Mouse (Mus musculus): ENCODE measurements around the gene Pdpk1. TPM values are rescaled to one million over a fixed set of nuclear protein-coding genes. Genes with fewer than 3 reads are reported as not detected.
"Not testable (repeated sequence)": the region's sequence is repeated elsewhere in the genome, so short reads cannot be mapped to it uniquely, and the experiment has no call there.

Pdpk1 gene
- polyA plus RNA-seq, 1 experiment from 2014 or later = 31.4 TPM

DNA sequence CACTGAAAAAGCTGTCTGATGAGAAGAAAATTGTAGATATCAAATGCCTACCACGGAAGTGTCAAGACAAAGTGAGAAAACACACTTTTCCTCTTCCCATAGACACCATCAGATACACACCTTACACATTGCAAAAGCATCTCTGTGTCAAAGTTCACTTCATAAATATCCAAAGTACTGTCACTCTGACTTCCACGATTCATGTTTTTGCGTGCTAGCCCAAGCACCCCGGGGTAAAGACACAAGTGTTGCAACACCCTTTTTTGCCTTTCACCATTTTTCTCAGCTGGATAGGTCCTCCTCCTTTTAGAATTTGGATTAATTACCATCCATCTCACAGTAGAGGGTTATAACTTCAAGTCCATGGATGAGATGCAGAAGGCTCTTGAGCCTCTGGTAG is 10.8 kb downstream of the Pdpk1 start:
- H3K27ac ChIP-seq = peak overlapping the region; percentile 88; the same call in 1 of the 2 replicates
- no peak for ATAC-seq
- H3K4me3 ChIP-seq = peak overlapping the region; percentile 82
- no peaks in the 10 kb centered on the region for H3K9me3 ChIP-seq (replicated peaks)
- WGBS (ENCODE audit: insufficient replicate concordance) = 83% methylated on average over 4 of the region's 4 CpGs
- H3K27me3 ChIP-seq (replicated peaks) = no peaks in the 10 kb centered on the region
- peaks cover 14% of the 10 kb centered on the region for H3K36me3 ChIP-seq
- peak overlapping the region; percentile 69 for H3K4me2 ChIP-seq
- H3K9ac ChIP-seq = peak overlapping the region; percentile 91
- peaks cover 51% of the 10 kb centered on the region for H3K4me1 ChIP-seq

- Histone ChIP-seq H3K36me3 (peaks cover 14% of the 10 kb centered on the region), H3K9me3 (replicated peaks) (no peaks in the 10 kb centered on the region), H3K4me2 (peak overlapping the region; percentile 69; the same call in 1 of the 2 replicates), H3K4me3 (no peak overlapping the region), H3K4me1 (peaks cover 58% of the 10 kb centered on the region), H3K27ac (no peak overlapping the region), H3K9ac (no peak overlapping the region), H3K27me3 (replicated peaks) (no peaks in the 10 kb centered on the region)
- WGBS (ENCODE audit: insufficient replicate concordance) = 77% methylated on average over 3 of the region's 3 CpGs
- no peak for ATAC-seq
These were observed 11.5 kb downstream of the Pdpk1 start for GRCm38 (mm10) chr17:24139256-24139655.

DNA sequence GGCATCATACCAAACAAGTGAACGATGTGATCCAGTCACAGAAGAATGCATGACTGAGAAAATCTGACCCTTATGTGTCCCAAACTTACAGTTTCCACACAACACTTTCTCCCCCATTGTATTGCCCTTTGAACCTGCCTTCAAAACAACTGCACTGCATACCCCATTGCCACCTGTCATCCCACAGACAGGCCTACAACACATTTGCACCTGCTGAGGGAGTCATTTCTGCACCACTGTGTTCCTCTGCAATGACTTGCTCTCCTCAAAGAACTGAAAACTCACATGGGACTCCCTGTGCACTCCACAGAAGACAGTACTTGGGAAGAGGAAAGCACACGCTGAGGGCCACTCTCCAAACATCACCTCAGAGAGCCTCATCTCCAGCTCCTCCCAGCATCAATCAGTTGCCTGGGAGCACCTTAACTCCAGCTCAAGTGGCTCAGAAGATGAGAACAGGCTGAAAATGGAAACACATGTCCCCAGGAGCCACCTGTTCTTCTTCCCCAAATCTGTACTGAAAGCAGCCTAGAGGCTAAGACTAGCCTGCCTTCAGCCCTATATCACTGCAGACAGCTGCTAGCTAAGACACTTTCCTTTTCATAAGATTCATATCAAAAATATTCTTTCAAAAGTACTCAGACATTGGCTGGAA is 13.4 kb downstream of the Pdpk1 start:
- no peak overlapping the region for H3K9ac ChIP-seq
- no peaks in the 10 kb centered on the region for H3K9me3 ChIP-seq (replicated peaks)
- H3K4me2 ChIP-seq = no peak overlapping the region
- H3K4me1 ChIP-seq = peaks cover 63% of the 10 kb centered on the region
- WGBS (ENCODE audit: insufficient replicate concordance) = 81% methylated on average over 2 of the region's 2 CpGs
- no peak overlapping the region for H3K4me3 ChIP-seq
- peaks cover 22% of the 10 kb centered on the region for H3K36me3 ChIP-seq
- H3K27ac ChIP-seq = no peak overlapping the region
- no peak for ATAC-seq
- H3K27me3 ChIP-seq (replicated peaks) = no peaks in the 10 kb centered on the region

DNA sequence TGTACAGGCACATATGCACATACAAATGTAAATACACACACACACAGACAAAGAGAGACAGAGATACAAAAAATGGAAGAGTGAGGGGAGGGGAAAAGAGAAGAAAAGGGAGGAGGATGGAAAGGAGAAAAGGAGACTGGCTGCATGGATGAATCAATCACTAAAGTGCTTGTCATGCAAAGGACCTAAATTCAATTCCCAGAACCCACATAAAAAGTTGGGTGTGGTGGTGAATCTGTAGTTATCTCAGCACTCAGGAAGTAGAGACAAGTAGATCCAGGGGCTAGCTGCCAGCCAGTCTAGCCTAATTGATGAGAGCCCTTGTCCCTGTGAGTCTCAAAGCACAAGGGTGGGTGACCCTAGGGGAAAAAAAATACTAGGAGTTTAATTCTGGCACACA is 16.7 kb downstream of the Pdpk1 start:
- Histone ChIP-seq H3K9ac (0 out of 2 replicates have a peak overlapping the region, but pooled peaks have one; percentile 6), H3K27ac (no peak overlapping the region), H3K4me3 (no peak overlapping the region), H3K27me3 (replicated peaks) (no peaks in the 10 kb centered on the region), H3K4me2 (no peak overlapping the region), H3K9me3 (replicated peaks) (no peaks in the 10 kb centered on the region), H3K36me3 (peaks cover 21% of the 10 kb centered on the region), H3K4me1 (peaks cover 52% of the 10 kb centered on the region)
- no peak for ATAC-seq

DNA sequence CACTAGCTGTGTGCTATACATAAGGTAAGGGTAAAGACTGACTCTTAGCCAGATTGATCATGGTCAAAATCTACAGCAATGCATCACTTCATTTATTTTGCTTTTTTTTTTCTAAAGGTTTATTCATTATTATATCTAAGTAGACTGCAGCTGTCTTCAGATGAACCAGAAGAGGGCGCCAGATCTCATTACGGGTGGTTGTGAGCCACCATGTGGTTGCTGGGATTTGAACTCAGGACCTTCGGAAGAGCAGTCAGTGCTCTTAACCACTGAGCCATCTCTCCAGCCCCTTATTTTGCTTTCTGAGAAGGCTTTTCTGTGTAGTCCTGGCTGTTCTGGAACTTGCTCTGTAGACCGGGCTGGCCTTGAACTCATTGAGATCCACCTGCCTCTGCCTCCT is 17.8 kb downstream of the Pdpk1 start:
- 82% methylated on average over 4 of the region's 4 CpGs for WGBS (ENCODE audit: insufficient replicate concordance)
- H3K4me2 ChIP-seq; ATAC-seq; H3K4me3 ChIP-seq; H3K27me3 ChIP-seq (replicated peaks); H3K27ac ChIP-seq; H3K9ac ChIP-seq; H3K9me3 ChIP-seq (replicated peaks): not testable (repeated sequence)
- Histone ChIP-seq H3K4me1 (peaks cover 43% of the 10 kb centered on the region), H3K36me3 (peaks cover 12% of the 10 kb centered on the region; the same call in 1 of the 2 replicates)

- no peaks in the 10 kb centered on the region for H3K27me3 ChIP-seq (replicated peaks)
These were observed 19.2 kb downstream of the Pdpk1 start for GRCm38 (mm10) chr17:24131570-24131969.

GRCm38 (mm10) chr17:24129246-24129645 is 21.5 kb downstream of the Pdpk1 start:
- WGBS (ENCODE audit: insufficient replicate concordance) = 94% methylated on average over 4 of the region's 4 CpGs
- not testable (repeated sequence) for H3K4me3 ChIP-seq; H3K9ac ChIP-seq; H3K9me3 ChIP-seq (replicated peaks); H3K27ac ChIP-seq; H3K36me3 ChIP-seq; ATAC-seq; H3K4me2 ChIP-seq; H3K27me3 ChIP-seq (replicated peaks)
- peaks cover 35% of the 10 kb centered on the region for H3K4me1 ChIP-seq

More at GRCm38 (mm10) chr17:24131570-24131969, 19.2 kb downstream of the Pdpk1 start:
- no peaks in the 10 kb centered on the region for H3K9me3 ChIP-seq (replicated peaks)
- 0 out of 2 replicates have a peak, but pooled peaks cover 7% of the 10 kb centered on the region for H3K36me3 ChIP-seq
- no peak overlapping the region for H3K4me2 ChIP-seq
- H3K9ac ChIP-seq = no peak overlapping the region
- 87% methylated on average over 3 of the region's 3 CpGs for WGBS (ENCODE audit: insufficient replicate concordance)
- no peak for ATAC-seq
- H3K4me3 ChIP-seq = no peak overlapping the region
- no peak overlapping the region for H3K27ac ChIP-seq
- H3K4me1 ChIP-seq = peaks cover 31% of the 10 kb centered on the region

GRCm38 (mm10) chr17:24127592-24127991 is 23.1 kb downstream of the Pdpk1 start:
- no peak overlapping the region for H3K4me3 ChIP-seq
- no peak overlapping the region for H3K27ac ChIP-seq
- 0 out of 2 replicates have a peak, but pooled peaks cover 4% of the 10 kb centered on the region for H3K36me3 ChIP-seq
- no peak for ATAC-seq
- peaks cover 26% of the 10 kb centered on the region for H3K4me1 ChIP-seq
- WGBS (ENCODE audit: insufficient replicate concordance) = 74% methylated on average over 1 of the region's 1 CpGs
- no peaks in the 10 kb centered on the region for H3K9me3 ChIP-seq (replicated peaks)
- no peak overlapping the region for H3K9ac ChIP-seq
- no peaks in the 10 kb centered on the region for H3K27me3 ChIP-seq (replicated peaks)
- H3K4me2 ChIP-seq = no peak overlapping the region

GRCm38 (mm10) chr17:24126801-24127200 is 23.9 kb downstream of the Pdpk1 start:
- Histone ChIP-seq H3K27me3 (replicated peaks) (no peaks in the 10 kb centered on the region), H3K27ac (no peak overlapping the region), H3K9ac (no peak overlapping the region), H3K4me1 (peaks cover 24% of the 10 kb centered on the region), H3K4me3 (no peak overlapping the region), H3K36me3 (0 out of 2 replicates have a peak, but pooled peaks cover 3% of the 10 kb centered on the region), H3K4me2 (no peak overlapping the region), H3K9me3 (replicated peaks) (no peaks in the 10 kb centered on the region)
- 75% methylated on average over 3 of the region's 3 CpGs for WGBS (ENCODE audit: insufficient replicate concordance)
- no peak for ATAC-seq

GRCm38 (mm10) chr17:24119446-24119845 is 31.3 kb downstream of the Pdpk1 start:
- Histone ChIP-seq H3K4me2 (no peak overlapping the region), H3K9me3 (replicated peaks) (no peaks in the 10 kb centered on the region), H3K36me3 (peaks cover 7% of the 10 kb centered on the region; the same call in 1 of the 2 replicates), H3K27ac (no peak overlapping the region), H3K4me1 (peaks cover 24% of the 10 kb centered on the region), H3K27me3 (replicated peaks) (no peaks in the 10 kb centered on the region), H3K9ac (no peak overlapping the region), H3K4me3 (no peak overlapping the region)
- 81% methylated on average over 3 of the region's 3 CpGs for WGBS (ENCODE audit: insufficient replicate concordance)
- no peak for ATAC-seq

GRCm38 (mm10) chr17:24113031-24113430 is 37.7 kb downstream of the Pdpk1 start:
- Histone ChIP-seq H3K4me2 (no peak overlapping the region), H3K4me3 (no peak overlapping the region), H3K4me1 (peaks cover 18% of the 10 kb centered on the region), H3K9me3 (replicated peaks) (no peaks in the 10 kb centered on the region), H3K27me3 (replicated peaks) (no peaks in the 10 kb centered on the region), H3K27ac (no peak overlapping the region), H3K9ac (no peak overlapping the region), H3K36me3 (peaks cover 30% of the 10 kb centered on the region)
- no peak for ATAC-seq
- 79% methylated on average over 4 of the region's 4 CpGs for WGBS (ENCODE audit: insufficient replicate concordance)

DNA sequence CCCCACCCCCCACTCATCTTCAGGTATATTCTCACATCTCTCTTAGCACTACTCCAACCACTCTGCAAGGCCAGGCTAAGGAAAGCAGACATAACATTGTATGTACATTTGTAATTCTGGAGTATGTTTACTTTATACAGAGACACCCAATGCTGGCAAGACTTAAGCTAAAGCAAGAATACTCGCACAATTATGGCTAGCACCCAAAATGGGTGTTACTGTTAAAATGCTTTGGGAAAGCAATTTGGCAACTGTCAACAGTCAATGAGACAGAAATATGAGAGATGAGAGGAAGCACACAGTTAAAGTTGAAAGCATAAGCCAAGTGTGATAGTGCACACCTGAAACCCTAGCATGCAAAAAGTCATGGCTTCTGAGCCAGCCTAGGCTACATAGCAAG is 39.5 kb downstream of the Pdpk1 start:
- no peaks in the 10 kb centered on the region for H3K27me3 ChIP-seq (replicated peaks)
- no peak overlapping the region for H3K27ac ChIP-seq
- peaks cover 16% of the 10 kb centered on the region for H3K4me1 ChIP-seq
- no peak overlapping the region for H3K4me3 ChIP-seq
- H3K9me3 ChIP-seq (replicated peaks) = no peaks in the 10 kb centered on the region
- ATAC-seq = no peak
- WGBS (ENCODE audit: insufficient replicate concordance) = 94% methylated on average over 1 of the region's 1 CpGs
- H3K36me3 ChIP-seq = peaks cover 48% of the 10 kb centered on the region
- no peak overlapping the region for H3K9ac ChIP-seq
- H3K4me2 ChIP-seq = no peak overlapping the region

- no peaks in the 10 kb centered on the region for H3K9me3 ChIP-seq (replicated peaks)
- no peak overlapping the region for H3K27ac ChIP-seq
- ATAC-seq = no peak
- peaks cover 69% of the 10 kb centered on the region for H3K36me3 ChIP-seq
- 79% methylated on average over 1 of the region's 1 CpGs for WGBS (ENCODE audit: insufficient replicate concordance)
- H3K27me3 ChIP-seq (replicated peaks) = no peaks in the 10 kb centered on the region
- no peak overlapping the region for H3K4me2 ChIP-seq
- no peak overlapping the region for H3K9ac ChIP-seq
- H3K4me3 ChIP-seq = no peak overlapping the region
- H3K4me1 ChIP-seq = peaks cover 7% of the 10 kb centered on the region; the same call in 1 of the 2 replicates
These were observed 41.8 kb downstream of the Pdpk1 start for GRCm38 (mm10) chr17:24108896-24109295.

All from liver, embryonic 12.5 days (tissue).